Mouse (Mus musculus) ES-Bruce4 (cell line): Measurements from ENCODE around the gene Ntf5.

Experiments
- CTCF ChIP-seq: IDR thresholded peaks from one replicate; pipeline ENCODE4 v1.8.1; 2011; ENCODE audit warnings: low read depth, low read length
- EP300 ChIP-seq: IDR thresholded peaks from 2 replicates; pipeline ENCODE4 v1.6.1; 2011; ENCODE audit warnings: low read depth, low read length; ENCODE audit not compliant: insufficient read depth
- POLR2A ChIP-seq: IDR thresholded peaks from one replicate; pipeline ENCODE4 v1.8.1; 2011; ENCODE audit warnings: low read length; ENCODE audit not compliant: insufficient read depth

- no peak for TF ChIP-seq POLR2A
- TF ChIP-seq CTCF: no peak
- TF ChIP-seq EP300: no peak
These were observed at the start of gene Ntf5 for GRCm38 (mm10) chr7:45413113-45413863.
